Mouse (Mus musculus) urinary bladder, postnatal 10 days (tissue): ENCODE results near the gene Olfr243.
"Not testable (repeated sequence)": the region's sequence is repeated elsewhere in the genome, so short reads cannot be mapped to it uniquely, and the experiment has no call there.

Source experiments
- DNase-seq: peaks from one replicate; pipeline ENCODE4 v3.0.0; 2022; ENCODE audit warnings: low spot score

Olfr243 gene

GRCm38 (mm10) chr7:103714371-103714770 is at the start of gene Olfr243:
Olfr243 (plus strand) TSS chr7:103714671.
- no peak for DNase-seq

GRCm38 (mm10) chr7:103671091-103671490 is 43.4 kb upstream of the Olfr243 start, which contains the start of gene Olfr624:
Olfr624 (minus strand) TSS chr7:103671191.
- DNase-seq, result no peak

GRCm38 (mm10) chr7:103682420-103682819 is 32.1 kb upstream of the Olfr243 start, which contains the start of gene Olfr625-ps1:
Olfr625-ps1 (plus strand) TSS chr7:103682720.
- DNase-seq, result no peak

GRCm38 (mm10) chr7:103699469-103699868 is 15.0 kb upstream of the Olfr243 start:
- DNase-seq, result no peak

GRCm38 (mm10) chr7:103712024-103712423 is 2.4 kb upstream of the Olfr243 start:
- DNase-seq, result no peak

- not testable (repeated sequence) for DNase-seq
These were observed 1.9 kb downstream of the Olfr243 start for GRCm38 (mm10) chr7:103716398-103716797.

GRCm38 (mm10) chr7:103730074-103730473 is 15.6 kb downstream of the Olfr243 start, which contains the start of gene Olfr628:
Olfr628 (plus strand) TSS chr7:103730374.
- DNase-seq, result no peak

GRCm38 (mm10) chr7:103744843-103745242 is 30.4 kb downstream of the Olfr243 start, which contains the start of gene Olfr629:
Olfr629 (minus strand) TSS chr7:103744943.
- DNase-seq, result no peak

GRCm38 (mm10) chr7:103757233-103757632 is 42.8 kb downstream of the Olfr243 start, which contains the start of gene Olfr630:
Olfr630 (minus strand) TSS chr7:103757333.
- no peak for DNase-seq

- not testable (repeated sequence) for DNase-seq
These were observed 47.7 kb downstream of the Olfr243 start for GRCm38 (mm10) chr7:103762212-103762611.

GRCm38 (mm10) chr7:103767687-103768086 is 53.2 kb downstream of the Olfr243 start:
- DNase-seq, result not testable (repeated sequence)
